Mouse (Mus musculus): ENCODE measurements around the gene Gm3173. TPM values are rescaled to one million over a fixed set of nuclear protein-coding genes. Genes with fewer than 3 reads are reported as not detected.
"Not testable (repeated sequence)": the region's sequence is repeated elsewhere in the genome, so short reads cannot be mapped to it uniquely, and the experiment has no call there.

Gm3173 gene
- not detected in 2 replicates for total RNA-seq (2021)
- long read RNA-seq, experiment 1, result 0 reads
- long read RNA-seq, experiment 2, result 0 reads

- DNase-seq, result not testable (repeated sequence)
Observed at GRCm38 (mm10) chr14:4430692-4431091, at the start of gene Gm3173. Gm3173 (plus strand) TSS chr14:4430992.

- DNase-seq, result not testable (repeated sequence)
Observed at GRCm38 (mm10) chr14:4385606-4386005, 45.2 kb upstream of the Gm3173 start.

- not testable (repeated sequence) for DNase-seq
Observed at GRCm38 (mm10) chr14:4392841-4393530, 37.8 kb upstream of the Gm3173 start.

- not testable (repeated sequence) for DNase-seq
Observed at GRCm38 (mm10) chr14:4397226-4397625, 33.6 kb upstream of the Gm3173 start, which contains the start of gene Gm3159. Gm3159 (plus strand) TSS chr14:4397526.

- not testable (repeated sequence) for DNase-seq
Observed at GRCm38 (mm10) chr14:4398624-4399023, 32.2 kb upstream of the Gm3173 start.

GRCm38 (mm10) chr14:4400115-4400789, 30.5 kb upstream of the Gm3173 start:
- DNase-seq, result not testable (repeated sequence)

GRCm38 (mm10) chr14:4401245-4401644, 29.5 kb upstream of the Gm3173 start:
- DNase-seq, result not testable (repeated sequence)

GRCm38 (mm10) chr14:4403840-4404239, 27.0 kb upstream of the Gm3173 start:
- not testable (repeated sequence) for DNase-seq

- DNase-seq, result not testable (repeated sequence)
Observed at GRCm38 (mm10) chr14:4409939-4410338, 20.9 kb upstream of the Gm3173 start.

GRCm38 (mm10) chr14:4414965-4415835, 15.6 kb upstream of the Gm3173 start, which contains the start of gene Gm3164:
Gm3164 (plus strand) TSS chr14:4415448.
- DNase-seq, result peak; percentile 66

GRCm38 (mm10) chr14:4481445-4481844, 50.7 kb downstream of the Gm3173 start, which contains the start of gene Gm3182:
Gm3182 (plus strand) TSS chr14:4481745.
- not testable (repeated sequence) for DNase-seq

GRCm38 (mm10) chr14:4499425-4499824, 68.6 kb downstream of the Gm3173 start:
- DNase-seq, result not testable (repeated sequence)

- DNase-seq, result not testable (repeated sequence)
Observed at GRCm38 (mm10) chr14:4555105-4555504, 124.3 kb downstream of the Gm3173 start, which contains the start of gene Gm3047. Gm3047 (plus strand) TSS chr14:4555405.

Other genes with a start within 250 kb of the Gm3173 start
- gene Gm2974, start 248.4 kb upstream of the Gm3173 start, total RNA-seq (2021), result not detected in 2 replicates
- gene Gm3138, start 181.4 kb upstream of the Gm3173 start, total RNA-seq (2021), result not detected in 2 replicates
- not detected in 2 replicates for gene Gm3149, start 113.7 kb upstream of the Gm3173 start, total RNA-seq (2021)
- not detected in 2 replicates for gene 2610042L04Rik, start 96.2 kb upstream of the Gm3173 start, total RNA-seq (2021)
- gene Gm3159, start 33.5 kb upstream of the Gm3173 start, total RNA-seq (2021), result not detected in 2 replicates
- 0.56 and 0.74 TPM in 2 replicates for gene Gm3164, start 15.5 kb upstream of the Gm3173 start, total RNA-seq (2021)
- not detected in 2 replicates for gene Gm3182, start 50.8 kb downstream of the Gm3173 start, total RNA-seq (2021)
- gene Gm3047, start 124.4 kb downstream of the Gm3173 start, total RNA-seq (2021), result not detected in 2 replicates
- gene Gm8159, start 201.4 kb downstream of the Gm3173 start, total RNA-seq (2021), result not detected in 2 replicates
- gene Gm3239, start 233.2 kb downstream of the Gm3173 start, total RNA-seq (2021), result not detected in 2 replicates